Mouse (Mus musculus) forebrain, embryonic 11.5 days (tissue): ENCODE measurements around the gene Eef1akmt3. TPM values are rescaled to one million over a fixed set of nuclear protein-coding genes. Genes with fewer than 3 reads are reported as not detected.
A peak's percentile ranks its signal among the peaks of the same experiment; 100 is the strongest.
"Not testable (repeated sequence)": the region's sequence is repeated elsewhere in the genome, so short reads cannot be mapped to it uniquely, and the experiment has no call there.

ENCODE experiments used
- ATAC-seq: fragments of 200-750 bp; cut with Nextera tagmentation; replicated peaks from 2 replicates; pipeline ENCODE4 v1.8.0; 2017; ENCODE audit warnings: moderate TSS enrichment; ENCODE audit not compliant: low FRiP score
- DNase-seq: peaks from one replicate; pipeline ENCODE4 v3.0.0-alpha.2; 2017; ENCODE audit warnings: low spot score
- H3K27ac ChIP-seq: fragments of 300-500 bp; sonication (generic); 2 replicates; pipeline ENCODE4 v1.5.1; 2014; ENCODE audit warnings: low read depth, low read length
- H3K27me3 ChIP-seq: fragments of 300-500 bp; sonication (generic); 2 replicates; pipeline ENCODE4 v1.6.1; 2014; ENCODE audit warnings: mild to moderate bottlenecking, low read length, mixed read lengths; ENCODE audit not compliant: control insufficient read depth, insufficient read depth
- H3K36me3 ChIP-seq: fragments of 300-500 bp; sonication (generic); 2 replicates; pipeline ENCODE4 v1.6.1; 2014; ENCODE audit warnings: mild to moderate bottlenecking, low read length, moderate library complexity, mixed read lengths; ENCODE audit not compliant: control insufficient read depth, insufficient read depth
- H3K4me1 ChIP-seq: fragments of 300-500 bp; sonication (generic); replicated peaks from 2 replicates; pipeline ENCODE4 v1.6.1; 2014; ENCODE audit warnings: low read length, mixed read lengths; ENCODE audit not compliant: control insufficient read depth, insufficient read depth
- H3K4me2 ChIP-seq: fragments of 300-500 bp; sonication (generic); 2 replicates; pipeline ENCODE4 v1.6.1; 2014; ENCODE audit warnings: low read depth, mild to moderate bottlenecking, low read length, moderate library complexity, mixed read lengths; ENCODE audit not compliant: severe bottlenecking
- H3K4me3 ChIP-seq: fragments of 300-500 bp; sonication (generic); 2 replicates; pipeline ENCODE4 v1.5.1; 2014; ENCODE audit warnings: low read depth, low read length
- H3K9ac ChIP-seq: fragments of 300-500 bp; sonication (generic); 2 replicates; pipeline ENCODE4 v1.6.1; 2014; ENCODE audit warnings: low read length
- H3K9me3 ChIP-seq: fragments of 300-500 bp; sonication (generic); 2 replicates; pipeline ENCODE4 v1.6.1; 2016; ENCODE audit warnings: low read length, mixed read lengths; ENCODE audit not compliant: control insufficient read depth
- WGBS: fragments of 180-500 bp; shearing (Covaris S2); extraction: QIAGEN DNeasy Blood & Tissue Kit; methylation state at CpG from one replicate; pipeline ENCODE4 v1.1.7; 2014; 5-methylcytosine and 5-hydroxymethylcytosine counted together
- polyA plus RNA-seq: library from polyadenylated mRNA; unstranded; fragments of >200 nt; fragmentation: Nextera tagmentation; extraction: Ambion mirVana; gene quantifications from 2 replicates; pipeline ENCODE4 v1.2.1, GENCODE M21; 2014

Gene Eef1akmt3
- polyA plus RNA-seq, 1 experiment from 2014 or later, result 0.11 TPM

DNA sequence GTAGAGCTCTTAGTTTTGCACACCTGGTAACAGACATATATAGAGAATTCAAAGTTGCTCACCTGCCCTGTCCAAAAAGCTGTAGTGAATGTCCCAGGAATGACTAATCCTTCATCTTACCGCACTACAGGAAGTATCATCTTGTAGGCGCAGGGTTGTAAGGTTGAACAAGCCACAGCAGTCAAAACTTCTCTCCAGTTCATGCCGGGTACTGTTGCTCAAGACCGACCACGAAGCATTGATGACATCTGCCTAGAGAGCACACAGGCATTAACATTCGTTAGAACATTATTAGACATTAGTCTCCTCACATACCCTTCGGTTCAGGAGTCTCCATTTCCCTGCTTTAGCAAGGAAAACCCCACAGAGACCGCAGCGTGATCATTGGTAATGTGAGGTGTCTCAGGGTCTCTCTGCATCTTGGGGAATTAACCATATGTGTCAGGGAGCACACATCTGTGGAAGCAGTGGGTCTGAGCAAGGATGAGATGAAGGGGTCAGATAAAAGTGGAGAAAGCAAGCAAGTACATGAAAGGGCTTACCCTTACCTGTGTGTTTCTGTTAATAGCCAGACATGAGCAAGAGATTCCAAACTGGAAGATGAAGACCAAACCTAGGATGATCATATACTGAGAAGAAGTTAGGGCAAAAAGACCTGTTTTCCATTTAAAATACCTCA, 27.2 kb upstream of the Eef1akmt3 start:
- Histone ChIP-seq H3K4me3 (peak overlapping the region; percentile 59), H3K27ac (peak overlapping the region; percentile 79), H3K9ac (peak overlapping the region; percentile 56), H3K9me3 (no peaks in the 10 kb centered on the region), H3K27me3 (no peaks in the 10 kb centered on the region), H3K36me3 (peaks cover 31% of the 10 kb centered on the region), H3K4me2 (peak overlapping the region; percentile 81), H3K4me1 (peaks cover 13% of the 10 kb centered on the region; the same call in 1 of the 2 replicates)
- 88% methylated on average over 9 of the region's 9 CpGs for WGBS
- no peak for ATAC-seq
- DNase-seq, result peak; percentile 49

DNA sequence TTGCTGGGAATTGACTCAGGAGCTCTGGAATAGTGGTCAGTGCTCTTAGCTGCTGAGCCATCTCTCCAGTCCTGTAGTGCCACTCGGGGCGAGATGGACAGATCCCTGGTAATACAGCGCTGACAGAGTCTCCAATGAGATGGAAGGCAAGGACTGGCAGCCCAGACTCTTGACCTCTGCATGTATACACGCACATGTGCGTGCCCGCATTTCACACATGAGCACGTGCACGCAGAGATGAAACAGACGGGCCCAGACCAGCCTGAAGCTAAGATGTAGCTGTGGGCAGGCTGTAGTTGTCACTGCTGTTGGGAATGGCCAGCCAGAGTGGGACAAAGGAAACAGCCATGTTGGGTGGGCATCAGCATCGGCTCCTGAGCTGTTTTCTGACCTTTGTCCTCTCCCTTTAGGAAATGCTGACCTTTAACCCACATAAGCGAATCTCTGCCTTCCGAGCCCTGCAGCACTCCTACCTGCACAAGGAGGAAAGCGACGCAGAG, 25.3 kb upstream of the Eef1akmt3 start:
- WGBS, result 88% methylated on average over 14 of the region's 14 CpGs
- no peaks in the 10 kb centered on the region for H3K27me3 ChIP-seq
- no peaks in the 10 kb centered on the region for H3K9me3 ChIP-seq
- no peak for DNase-seq
- H3K9ac ChIP-seq, result no peak overlapping the region
- peaks cover 13% of the 10 kb centered on the region; the same call in 1 of the 2 replicates for H3K4me1 ChIP-seq
- H3K4me3 ChIP-seq, result no peak overlapping the region
- H3K4me2 ChIP-seq, result no peak overlapping the region
- no peak for ATAC-seq
- H3K36me3 ChIP-seq, result peaks cover 31% of the 10 kb centered on the region
- H3K27ac ChIP-seq, result no peak overlapping the region

- Histone ChIP-seq H3K4me2 (no peak overlapping the region), H3K9me3 (no peaks in the 10 kb centered on the region), H3K36me3 (peaks cover 31% of the 10 kb centered on the region), H3K27ac (no peak overlapping the region), H3K4me3 (no peak overlapping the region), H3K9ac (no peak overlapping the region), H3K27me3 (no peaks in the 10 kb centered on the region), H3K4me1 (peaks cover 17% of the 10 kb centered on the region; the same call in 1 of the 2 replicates)
- ATAC-seq (no peak), DNase-seq (no peak)
- WGBS, result 91% methylated on average over 9 of the region's 9 CpGs
Measured at GRCm38 (mm10) chr10:127065981-127066380, 24.7 kb upstream of the Eef1akmt3 start.

DNA sequence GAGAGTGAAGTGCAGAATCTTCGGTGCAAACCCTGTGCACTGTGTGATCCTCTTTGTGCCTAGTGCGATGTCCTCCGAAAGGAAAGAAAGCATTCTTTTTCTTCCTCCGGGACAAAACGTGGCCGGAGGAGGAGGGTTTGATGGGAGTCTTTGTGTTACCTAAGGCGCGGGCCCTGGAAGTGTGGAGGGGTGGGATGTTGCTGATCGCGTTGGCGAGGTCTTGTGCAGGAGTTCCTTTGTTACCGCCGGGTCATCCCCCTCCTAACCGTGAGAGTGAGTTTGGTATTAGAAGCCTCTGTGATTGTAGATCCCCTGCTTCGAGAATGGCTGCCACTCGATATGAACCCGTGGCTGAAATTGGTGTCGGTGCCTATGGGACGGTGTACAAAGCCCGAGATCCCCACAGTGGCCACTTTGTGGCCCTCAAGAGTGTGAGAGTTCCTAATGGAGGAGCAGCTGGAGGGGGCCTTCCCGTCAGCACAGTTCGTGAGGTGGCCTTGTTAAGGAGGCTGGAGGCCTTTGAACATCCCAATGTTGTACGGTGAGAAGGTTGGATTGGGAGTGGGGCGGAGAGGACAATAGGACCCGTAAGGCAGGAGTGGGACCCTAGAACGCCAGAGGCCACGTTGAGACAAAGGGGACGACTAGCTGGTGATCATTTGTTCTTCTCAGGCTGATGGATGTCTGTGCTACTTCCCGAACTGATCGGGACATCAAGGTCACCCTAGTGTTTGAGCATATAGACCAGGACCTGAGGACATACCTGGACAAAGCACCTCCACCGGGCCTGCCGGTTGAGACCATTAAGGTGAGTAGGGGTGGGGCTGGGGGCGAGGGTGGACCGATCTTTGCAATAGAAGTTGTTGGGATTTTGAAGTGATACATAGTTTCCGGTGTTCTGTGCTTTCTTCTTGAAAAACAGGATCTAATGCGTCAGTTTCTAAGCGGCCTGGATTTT, 22.9 kb upstream of the Eef1akmt3 start:
- no peaks in the 10 kb centered on the region for H3K9me3 ChIP-seq
- peaks cover 31% of the 10 kb centered on the region for H3K36me3 ChIP-seq
- peak overlapping the region; percentile 99 for H3K9ac ChIP-seq
- peak overlapping the region; percentile 88 for H3K4me3 ChIP-seq
- peak overlapping the region; percentile 84 for H3K27ac ChIP-seq
- DNase-seq (peak; percentile 75), ATAC-seq (0 out of 2 replicates have a peak, but pooled peaks have one; percentile 1)
- WGBS, result 14% methylated on average over 37 of the region's 37 CpGs
- no peaks in the 10 kb centered on the region for H3K27me3 ChIP-seq
- H3K4me2 ChIP-seq, result peak overlapping the region; percentile 86
- peaks cover 15% of the 10 kb centered on the region; the same call in 1 of the 2 replicates for H3K4me1 ChIP-seq

DNA sequence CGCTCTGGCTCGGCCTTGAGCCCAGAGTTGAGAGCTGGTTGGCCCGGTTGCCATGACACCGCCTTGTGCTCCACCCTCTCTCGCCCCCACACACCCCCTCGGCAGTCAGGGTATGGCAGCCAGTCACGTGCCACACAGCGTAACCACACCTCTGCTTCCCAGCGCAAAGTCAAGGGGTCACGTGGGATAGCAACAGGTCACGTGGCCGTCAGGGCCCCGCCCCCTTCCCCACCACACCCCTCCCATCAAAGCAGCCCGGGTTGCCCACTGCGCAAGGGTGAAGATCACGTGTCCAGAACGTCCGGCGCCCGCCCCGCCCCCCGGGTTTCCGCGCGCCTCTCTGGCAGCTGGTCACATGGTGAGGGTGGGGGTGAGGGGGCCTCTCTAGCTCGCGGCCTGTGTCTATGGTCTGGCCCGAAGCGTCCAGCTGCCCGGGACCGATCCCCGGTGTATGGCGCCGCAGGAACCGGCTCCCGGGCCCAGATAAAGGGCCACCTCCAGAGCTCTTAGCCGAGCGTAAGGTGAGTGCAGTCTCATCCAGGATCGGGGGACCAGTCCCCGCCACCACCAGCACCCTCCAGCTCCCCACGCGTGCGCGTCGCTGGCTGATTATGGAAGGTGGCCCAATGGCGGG, 22.0 kb upstream of the Eef1akmt3 start, which contains the start of gene Cdk4:
Gene Cdk4, plus strand, starts transcription at position 296 of the 634 bp plus-strand sequence.
- ATAC-seq, result peak; percentile 92
- Histone ChIP-seq H3K36me3 (peaks cover 31% of the 10 kb centered on the region), H3K4me1 (peaks cover 8% of the 10 kb centered on the region; the same call in 1 of the 2 replicates), H3K4me2 (peak within 1 kb of the TSS; percentile 86), H3K9me3 (no peaks in the 10 kb centered on the region), H3K27ac (peak within 1 kb of the TSS; percentile 84), H3K9ac (peak within 1 kb of the TSS; percentile 99), H3K4me3 (peak within 1 kb of the TSS; percentile 88), H3K27me3 (no peaks in the 10 kb centered on the region)
- WGBS, result 0% methylated on average over 46 of the region's 46 CpGs
- peak; percentile 100 for DNase-seq

DNA sequence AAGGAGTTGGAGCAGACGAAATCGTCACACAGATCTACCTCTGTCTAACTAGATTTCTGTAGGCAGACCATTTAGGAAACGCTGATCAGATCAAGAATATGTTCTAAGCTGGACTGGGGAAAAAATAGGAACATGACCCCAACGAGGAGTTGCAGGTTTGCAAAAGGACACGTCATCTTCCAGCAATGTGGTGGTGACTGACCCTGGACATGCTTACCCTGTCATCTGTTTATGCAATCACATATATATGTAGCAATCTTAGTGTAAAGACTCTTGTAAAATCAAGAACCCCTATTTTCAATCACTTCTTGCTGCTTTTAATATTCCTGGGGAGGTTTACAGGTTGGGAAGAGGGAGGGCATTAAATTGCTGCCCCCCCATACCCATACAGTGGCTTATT, 21.2 kb upstream of the Eef1akmt3 start:
- H3K4me3 ChIP-seq, result no peak overlapping the region
- H3K4me1 ChIP-seq, result peaks cover 6% of the 10 kb centered on the region; the same call in 1 of the 2 replicates
- DNase-seq, result no peak
- no peak overlapping the region for H3K27ac ChIP-seq
- H3K9me3 ChIP-seq, result no peaks in the 10 kb centered on the region
- 83% methylated on average over 5 of the region's 5 CpGs for WGBS
- no peak overlapping the region for H3K9ac ChIP-seq
- no peak overlapping the region for H3K4me2 ChIP-seq
- no peaks in the 10 kb centered on the region for H3K27me3 ChIP-seq
- no peak for ATAC-seq
- H3K36me3 ChIP-seq, result peaks cover 26% of the 10 kb centered on the region

DNA sequence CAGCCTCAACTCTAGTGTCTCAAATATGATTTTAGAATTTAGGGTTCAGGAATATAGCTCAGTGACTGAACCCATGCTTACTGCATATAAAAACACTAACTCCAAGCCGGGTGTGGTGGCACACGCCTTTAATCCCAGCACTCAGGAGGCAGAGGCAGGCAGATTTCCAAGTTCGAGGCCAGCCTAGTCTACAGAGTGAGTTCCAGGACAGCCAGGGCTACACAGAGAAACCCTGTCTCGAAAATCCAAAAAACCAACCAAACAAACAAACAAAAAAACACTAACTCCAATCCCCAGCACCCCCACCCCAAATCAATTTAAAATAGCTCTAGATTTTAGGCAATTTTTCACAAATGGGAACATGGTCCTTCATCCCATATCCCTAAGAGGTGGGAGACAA, 20.8 kb upstream of the Eef1akmt3 start:
- not testable (repeated sequence) for H3K4me3 ChIP-seq, H3K4me2 ChIP-seq, H3K4me1 ChIP-seq, ATAC-seq, H3K27ac ChIP-seq, H3K9me3 ChIP-seq, H3K9ac ChIP-seq, DNase-seq, H3K27me3 ChIP-seq
- H3K36me3 ChIP-seq, result peaks cover 22% of the 10 kb centered on the region
- WGBS, result 87% methylated on average over 4 of the region's 4 CpGs

GRCm38 (mm10) chr10:127061513-127061912, 20.2 kb upstream of the Eef1akmt3 start:
- H3K4me2 ChIP-seq, result no peak overlapping the region
- no peak overlapping the region for H3K9ac ChIP-seq
- H3K27ac ChIP-seq, result no peak overlapping the region

More at GRCm38 (mm10) chr10:127061513-127061912, 20.2 kb upstream of the Eef1akmt3 start:
- Histone ChIP-seq H3K36me3 (peaks cover 17% of the 10 kb centered on the region), H3K4me1 (peaks cover 6% of the 10 kb centered on the region; the same call in 1 of the 2 replicates), H3K4me3 (no peak overlapping the region), H3K9me3 (no peaks in the 10 kb centered on the region), H3K27me3 (no peaks in the 10 kb centered on the region)
- ATAC-seq, result no peak
- DNase-seq, result no peak
- WGBS, result 76% methylated on average over 2 of the region's 2 CpGs
